Mouse (Mus musculus): Measurements from ENCODE around the gene Resp18. TPM values are rescaled to one million over a fixed set of nuclear protein-coding genes. Genes with fewer than 3 reads are reported as not detected.

Resp18 gene
- total and polyA plus RNA-seq, 3 experiments: not detected

- no peak for TF ChIP-seq ELF1 (IDR thresholded peaks at IDR 0.05; ENCODE audit: low read depth, low read length)
- TF ChIP-seq CTCF (conservative IDR thresholded peaks at IDR 0.05 in 1 of 2, IDR thresholded peaks at IDR 0.05 in 1 of 2; ENCODE audit: low read depth in 2 of 2, low read length in 2 of 2): no peak
- TF ChIP-seq BHLHE40 (IDR thresholded peaks at IDR 0.05; ENCODE audit: low read depth, low read length): no peak
- TF ChIP-seq PAX5 (IDR thresholded peaks at IDR 0.05; ENCODE audit: low read length): no peak
- no peak for TF ChIP-seq ZNF384 (IDR thresholded peaks at IDR 0.05; ENCODE audit: low read depth, low read length)
- no peak for TF ChIP-seq RAD21 (IDR thresholded peaks at IDR 0.05; ENCODE audit: low read depth, low read length)
- no peak for TF ChIP-seq SIN3A (IDR thresholded peaks at IDR 0.05; ENCODE audit: low read length)
- no peak for TF ChIP-seq MAZ (IDR thresholded peaks at IDR 0.05; ENCODE audit: low read depth, low read length)
- no peak for TF ChIP-seq JUND (conservative IDR thresholded peaks at IDR 0.05; ENCODE audit: low read depth, low read length)
- TF ChIP-seq MXI1 (IDR thresholded peaks at IDR 0.05; ENCODE audit: low read depth, low read length): no peak
- no peak for TF ChIP-seq IRF4 (IDR thresholded peaks at IDR 0.05; ENCODE audit: low read depth, low read length)
- no peak for TF ChIP-seq HCFC1 (IDR thresholded peaks at IDR 0.05; ENCODE audit: low read depth, low read length)
- TF ChIP-seq ZMIZ1 (IDR thresholded peaks at IDR 0.05; ENCODE audit: low read depth, low read length): no peak
- no peaks in the 10 kb centered on the region for H3K36me3 ChIP-seq (replicated peaks in 1 of 2; ENCODE audit: control insufficient read depth in 1 of 2, insufficient read depth in 1 of 2, low read length in 1 of 2)
- H3K27ac ChIP-seq (ENCODE audit: insufficient read depth, low read depth): no peak overlapping the region
- no peak overlapping the region for H3K4me3 ChIP-seq (replicated peaks in 1 of 3; ENCODE audit: low read depth in 2 of 3, low read length in 2 of 3, poor library complexity in 1 of 3)
- H3K4me2 ChIP-seq (ENCODE audit: insufficient read depth, low read depth, poor library complexity, severe bottlenecking): no peak overlapping the region
- in situ Hi-C loops (cut with MboI; ENCODE audit: low pct_ligation_motif_present, low pct_unique_long_range_greater_than_20kb, low sequenced_read_pairs): no loop called here
- no peaks in the 10 kb centered on the region for H3K79me2 ChIP-seq (replicated peaks; ENCODE audit: control insufficient read depth, extremely low read depth, insufficient read depth, poor library complexity, severe bottlenecking)
- DNase-seq (ENCODE audit: extremely low read depth): no peak
- peaks cover 9 to 22% of the 10 kb centered on the region in 2 experiments; a peak in 2 of 4 replicates for H3K4me1 ChIP-seq (ENCODE audit: control insufficient read depth in 1 of 2, insufficient read depth in 2 of 2)
- dilution Hi-C loops (cut with MboI; ENCODE audit: extremely low pct_ligation_motif_present, extremely low pct_unique_long_range_greater_than_20kb, low sequenced_read_pairs): no loop called here
- H3K9ac ChIP-seq (ENCODE audit: insufficient read depth, low read depth): no peak overlapping the region
- H3K27me3 ChIP-seq (replicated peaks): peaks cover 6% of the 10 kb centered on the region
- no peaks in the 10 kb centered on the region for H3K9me3 ChIP-seq (replicated peaks; ENCODE audit: low read length)
Measured at GRCm38 (mm10) chr1:75229158-75229557, 49.1 kb downstream of the Resp18 start.

DNA sequence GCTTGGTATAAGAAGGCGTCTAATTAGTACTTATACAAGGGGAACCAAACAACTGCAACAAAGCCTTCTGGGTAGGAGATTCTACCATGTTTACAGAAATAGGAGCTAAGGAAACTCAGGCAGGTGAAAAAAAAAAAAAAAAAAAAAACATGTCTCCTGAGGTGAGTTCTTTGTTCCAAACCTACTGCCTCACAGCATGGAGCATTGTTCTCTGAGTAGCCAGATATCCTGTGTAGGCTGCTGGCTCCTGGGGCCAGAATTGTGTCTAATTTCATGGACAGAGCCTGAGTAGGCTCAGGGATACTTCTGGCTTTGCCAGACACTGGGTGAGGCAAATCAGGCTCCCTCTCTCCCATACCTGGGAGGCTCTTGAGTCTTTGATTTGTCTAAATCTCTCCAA, 50.6 kb downstream of the Resp18 start:
- in situ Hi-C loops (cut with MboI; ENCODE audit: low pct_ligation_motif_present, low pct_unique_long_range_greater_than_20kb, low sequenced_read_pairs): no loop called here
- TF ChIP-seq ELF1 (IDR thresholded peaks at IDR 0.05; ENCODE audit: low read depth, low read length) (no peak), KAT2A (IDR thresholded peaks at IDR 0.05; ENCODE audit: insufficient replicate concordance, low read length) (no peak), ZKSCAN1 (IDR thresholded peaks at IDR 0.05; ENCODE audit: borderline replicate concordance, low read depth, low read length) (no peak), BHLHE40 (IDR thresholded peaks at IDR 0.05; ENCODE audit: low read depth, low read length) (no peak), TCF12 (IDR thresholded peaks at IDR 0.05; ENCODE audit: low read depth, low read length) (no peak), MYC (IDR thresholded peaks at IDR 0.05; ENCODE audit: low read depth, low read length) (no peak), HCFC1 (IDR thresholded peaks at IDR 0.05; ENCODE audit: low read depth, low read length) (no peak), ZNF384 (IDR thresholded peaks at IDR 0.05; ENCODE audit: low read depth, low read length) (no peak), IRF4 (IDR thresholded peaks at IDR 0.05; ENCODE audit: low read depth, low read length) (no peak), POLR2A (IDR thresholded peaks at IDR 0.05; ENCODE audit: low read depth, low read length) (no peak), EP300 (IDR thresholded peaks at IDR 0.05; ENCODE audit: low read length) (no peak), RCOR1 (conservative IDR thresholded peaks at IDR 0.05; ENCODE audit: low read depth, low read length) (no peak)
- DNase-seq (ENCODE audit: extremely low read depth): no peak
- H3K36me3 ChIP-seq (replicated peaks in 1 of 2; ENCODE audit: control insufficient read depth in 1 of 2, insufficient read depth in 1 of 2, low read length in 1 of 2): no peaks in the 10 kb centered on the region
- H3K9ac ChIP-seq (ENCODE audit: insufficient read depth, low read depth): no peak overlapping the region
- H3K4me2 ChIP-seq (ENCODE audit: insufficient read depth, low read depth, poor library complexity, severe bottlenecking): no peak overlapping the region
- no peak overlapping the region for H3K4me3 ChIP-seq (replicated peaks in 1 of 3; ENCODE audit: low read depth in 2 of 3, low read length in 2 of 3, poor library complexity in 1 of 3)
- peaks cover 19 to 34% of the 10 kb centered on the region in 2 experiments for H3K4me1 ChIP-seq (ENCODE audit: control insufficient read depth in 1 of 2, insufficient read depth in 2 of 2)
- H3K27ac ChIP-seq (ENCODE audit: insufficient read depth, low read depth): no peak overlapping the region
- no peaks in the 10 kb centered on the region for H3K79me2 ChIP-seq (replicated peaks; ENCODE audit: control insufficient read depth, extremely low read depth, insufficient read depth, poor library complexity, severe bottlenecking)
- H3K9me3 ChIP-seq (replicated peaks; ENCODE audit: low read length): no peaks in the 10 kb centered on the region
- peaks cover 6% of the 10 kb centered on the region for H3K27me3 ChIP-seq (replicated peaks)
- dilution Hi-C loops (cut with MboI; ENCODE audit: extremely low pct_ligation_motif_present, extremely low pct_unique_long_range_greater_than_20kb, low sequenced_read_pairs): no loop called here

Data from CH12.LX (cell line).